Mouse (Mus musculus): ENCODE measurements at regions not wholly inside any gene's neighbourhood (a gene's known extent, or its start where the extent isn't known, plus 50 kb on each side); places are given as distances from the start of the nearest gene placed in this dataset.

- H3K4me2 ChIP-seq (ENCODE audit: low read depth), result no peak overlapping the region
- H3K79me2 ChIP-seq (ENCODE audit: control insufficient read depth, insufficient read depth), result no peaks in the 10 kb centered on the region
- H3ac ChIP-seq (ENCODE audit: control insufficient read depth, insufficient read length), result no peak overlapping the region
- H3K27me3 ChIP-seq (ENCODE audit: control insufficient read depth, insufficient read depth, insufficient read length), result no peaks in the 10 kb centered on the region
- no peaks in the 10 kb centered on the region for H3K36me3 ChIP-seq (ENCODE audit: control insufficient read depth, insufficient read depth)
- TF ChIP-seq POLR2AphosphoS2 (IDR thresholded peaks at IDR 0.05; ENCODE audit: insufficient read length, low read depth), result no peak
- no peak for TF ChIP-seq TCF12 (IDR thresholded peaks at IDR 0.05; ENCODE audit: insufficient read depth, poor library complexity, severe bottlenecking)
- TF ChIP-seq MYOD1 (IDR thresholded peaks at IDR 0.05; ENCODE audit: control insufficient read depth in 1 of 3, insufficient read length in 2 of 3, low read depth in 2 of 3), result no peak
- TF ChIP-seq USF1 (IDR thresholded peaks at IDR 0.05; ENCODE audit: low read depth), result no peak
- no peak for TF ChIP-seq REST (IDR thresholded peaks at IDR 0.05; ENCODE audit: insufficient read depth, insufficient read length)
- no peak for TF ChIP-seq E2F4 (IDR thresholded peaks at IDR 0.05; ENCODE audit: insufficient read depth)
- TF ChIP-seq CEBPB (IDR thresholded peaks at IDR 0.05; ENCODE audit: insufficient read depth, poor library complexity, severe bottlenecking), result no peak
- TF ChIP-seq MAX (IDR thresholded peaks at IDR 0.05; ENCODE audit: low read depth), result no peak
- no peak for TF ChIP-seq SRF (IDR thresholded peaks at IDR 0.05; ENCODE audit: control insufficient read depth, insufficient read length, low read depth)
- no peak for TF ChIP-seq TCF3 (IDR thresholded peaks at IDR 0.05; ENCODE audit: insufficient read length, low read depth)
- no peak for TF ChIP-seq MYOG (IDR thresholded peaks at IDR 0.05; ENCODE audit: control insufficient read depth in 1 of 3, insufficient read depth in 1 of 3, insufficient read length in 2 of 3, low read depth in 2 of 3)
- TF ChIP-seq POLR2A (IDR thresholded peaks at IDR 0.05; ENCODE audit: insufficient read length, low read depth), result no peak
- no peak overlapping the region for H3K4me3 ChIP-seq
Observed at GRCm38 (mm10) chr7:145029124-145029523, 89.4 kb upstream of the Ccnd1 start.

GRCm38 (mm10) chr7:145027061-145027460 lies 87.3 kb upstream of the Ccnd1 start:
- no peaks in the 10 kb centered on the region for H3K27me3 ChIP-seq (ENCODE audit: control insufficient read depth, insufficient read depth, insufficient read length)
- no peak overlapping the region for H3ac ChIP-seq (ENCODE audit: control insufficient read depth, insufficient read length)
- TF ChIP-seq SRF (IDR thresholded peaks at IDR 0.05; ENCODE audit: control insufficient read depth, insufficient read length, low read depth) (no peak), POLR2AphosphoS2 (IDR thresholded peaks at IDR 0.05; ENCODE audit: insufficient read length, low read depth) (no peak), CEBPB (IDR thresholded peaks at IDR 0.05; ENCODE audit: insufficient read depth, poor library complexity, severe bottlenecking) (no peak), MYOD1 (IDR thresholded peaks at IDR 0.05; ENCODE audit: control insufficient read depth in 1 of 3, insufficient read length in 2 of 3, low read depth in 2 of 3) (no peak), POLR2A (IDR thresholded peaks at IDR 0.05; ENCODE audit: insufficient read length, low read depth) (no peak), MAX (IDR thresholded peaks at IDR 0.05; ENCODE audit: low read depth) (no peak), USF1 (IDR thresholded peaks at IDR 0.05; ENCODE audit: low read depth) (no peak), TCF3 (IDR thresholded peaks at IDR 0.05; ENCODE audit: insufficient read length, low read depth) (no peak)
- H3K36me3 ChIP-seq (ENCODE audit: control insufficient read depth, insufficient read depth), result no peaks in the 10 kb centered on the region
- no peaks in the 10 kb centered on the region for H3K79me2 ChIP-seq (ENCODE audit: control insufficient read depth, insufficient read depth)
- H3K4me3 ChIP-seq, result no peak overlapping the region
- no peak overlapping the region for H3K4me2 ChIP-seq (ENCODE audit: low read depth)

DNA sequence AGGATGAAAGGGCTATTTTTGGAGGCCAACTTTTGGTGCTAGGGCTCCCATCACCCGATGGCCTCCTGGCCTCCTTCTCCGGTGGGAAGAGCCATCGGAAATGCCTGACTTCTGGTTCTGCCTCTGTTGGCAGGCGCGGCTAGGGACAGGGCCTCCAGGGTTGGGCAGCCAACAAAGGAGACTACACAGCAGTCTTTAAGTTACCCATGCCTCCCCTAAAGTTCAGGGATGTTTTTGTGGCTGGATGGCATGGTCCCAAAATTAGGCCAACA lies 86.2 kb upstream of the Ccnd1 start:
- Histone ChIP-seq H3K4me2 (ENCODE audit: low read depth) (no peak overlapping the region), H3K27me3 (ENCODE audit: control insufficient read depth, insufficient read depth, insufficient read length) (no peaks in the 10 kb centered on the region), H3K79me2 (ENCODE audit: control insufficient read depth, insufficient read depth) (no peaks in the 10 kb centered on the region), H3ac (ENCODE audit: control insufficient read depth, insufficient read length) (no peak overlapping the region), H3K36me3 (ENCODE audit: control insufficient read depth, insufficient read depth) (no peaks in the 10 kb centered on the region), H3K4me3 (no peak overlapping the region)
- TF ChIP-seq MAX (IDR thresholded peaks at IDR 0.05; ENCODE audit: low read depth) (no peak), POLR2A (IDR thresholded peaks at IDR 0.05; ENCODE audit: insufficient read length, low read depth) (no peak), USF1 (IDR thresholded peaks at IDR 0.05; ENCODE audit: low read depth) (no peak), CEBPB (IDR thresholded peaks at IDR 0.05; ENCODE audit: insufficient read depth, poor library complexity, severe bottlenecking) (no peak), MYOD1 (IDR thresholded peaks at IDR 0.05; ENCODE audit: control insufficient read depth in 1 of 3, insufficient read length in 2 of 3, low read depth in 2 of 3) (no peak), E2F4 (IDR thresholded peaks at IDR 0.05; ENCODE audit: insufficient read depth) (no peak), POLR2AphosphoS2 (IDR thresholded peaks at IDR 0.05; ENCODE audit: insufficient read length, low read depth) (no peak), TCF3 (IDR thresholded peaks at IDR 0.05; ENCODE audit: insufficient read length, low read depth) (no peak), MYOG (IDR thresholded peaks at IDR 0.05; ENCODE audit: control insufficient read depth in 1 of 3, insufficient read depth in 1 of 3, insufficient read length in 2 of 3, low read depth in 2 of 3) (no peak), REST (IDR thresholded peaks at IDR 0.05; ENCODE audit: insufficient read depth, insufficient read length) (no peak), SRF (IDR thresholded peaks at IDR 0.05; ENCODE audit: control insufficient read depth, insufficient read length, low read depth) (no peak), TCF12 (IDR thresholded peaks at IDR 0.05; ENCODE audit: insufficient read depth, poor library complexity, severe bottlenecking) (no peak)

GRCm38 (mm10) chr7:145025186-145026013 lies 85.7 kb upstream of the Ccnd1 start:
- TF ChIP-seq USF1 (IDR thresholded peaks at IDR 0.05; ENCODE audit: low read depth) (no peak), E2F4 (IDR thresholded peaks at IDR 0.05; ENCODE audit: insufficient read depth) (no peak), TCF3 (IDR thresholded peaks at IDR 0.05; ENCODE audit: insufficient read length, low read depth) (no peak), CEBPB (IDR thresholded peaks at IDR 0.05; ENCODE audit: insufficient read depth, poor library complexity, severe bottlenecking) (no peak), SRF (IDR thresholded peaks at IDR 0.05; ENCODE audit: control insufficient read depth, insufficient read length, low read depth) (no peak), REST (IDR thresholded peaks at IDR 0.05; ENCODE audit: insufficient read depth, insufficient read length) (no peak), MYOD1 (IDR thresholded peaks at IDR 0.05; ENCODE audit: control insufficient read depth in 1 of 3, insufficient read length in 2 of 3, low read depth in 2 of 3) (no peak), MYOG (IDR thresholded peaks at IDR 0.05; ENCODE audit: control insufficient read depth in 1 of 3, insufficient read depth in 1 of 3, insufficient read length in 2 of 3, low read depth in 2 of 3) (no peak), POLR2A (IDR thresholded peaks at IDR 0.05; ENCODE audit: insufficient read length, low read depth) (no peak), TCF12 (IDR thresholded peaks at IDR 0.05; ENCODE audit: insufficient read depth, poor library complexity, severe bottlenecking) (no peak)
- Histone ChIP-seq H3K36me3 (ENCODE audit: control insufficient read depth, insufficient read depth) (no peaks in the 10 kb centered on the region), H3K4me2 (ENCODE audit: low read depth) (no peak overlapping the region), H3K4me3 (no peak overlapping the region), H3K79me2 (ENCODE audit: control insufficient read depth, insufficient read depth) (no peaks in the 10 kb centered on the region), H3K27me3 (ENCODE audit: control insufficient read depth, insufficient read depth, insufficient read length) (no peaks in the 10 kb centered on the region), H3ac (ENCODE audit: control insufficient read depth, insufficient read length) (no peak overlapping the region)

Data from myocyte (in vitro differentiated cells).